Mouse (Mus musculus) layer of hippocampus, adult 18-20 months (tissue): ENCODE measurements around the gene Vmn1r74. TPM values are rescaled to one million over a fixed set of nuclear protein-coding genes. Genes with fewer than 3 reads are reported as not detected.
"Not testable (repeated sequence)": the region's sequence is repeated elsewhere in the genome, so short reads cannot be mapped to it uniquely, and the experiment has no call there.

ENCODE experiments used
- DNase-seq, 2 experiments: peaks; one replicate each; pipeline ENCODE4 v3.0.0; 2022; ENCODE audit warnings: low spot score in 2 of 2
- long read RNA-seq: library from polyadenylated mRNA; stranded (forward); transcript quantifications from one replicate; pipeline ENCODE4 v2.0.0, GENCODE M21; 2021
- total RNA-seq, 2 experiments: library from RNA; stranded (reverse); gene quantifications; 2 replicates each; pipeline ENCODE4 v1.2.3; 2021

The Vmn1r74 gene
- total RNA-seq, result not detected
- long read RNA-seq, result 0 reads

DNA sequence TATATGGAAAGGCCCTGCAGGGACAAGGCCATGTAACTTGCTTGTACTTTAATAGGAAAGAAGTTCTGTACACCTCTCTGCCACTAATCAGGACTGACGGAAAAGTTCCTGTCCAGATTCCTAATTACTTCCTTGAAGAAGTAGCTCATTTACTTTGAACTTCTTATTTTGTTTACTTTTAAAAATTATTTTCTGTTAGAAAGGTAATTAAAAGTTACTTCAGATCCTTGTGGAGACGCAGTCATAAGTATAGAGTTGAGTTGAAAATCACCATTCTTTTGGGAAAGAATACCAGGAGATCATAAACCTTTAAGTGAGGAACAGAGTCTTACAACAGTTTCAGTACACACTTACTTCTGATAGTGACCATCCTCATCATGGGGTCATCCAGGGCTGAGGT is at the start of gene Vmn1r74:
TSS of gene Vmn1r74 (plus strand) at position 301 of the 400 bp plus-strand sequence.
- no peak for DNase-seq

GRCm38 (mm10) chr7:11813751-11814150 is 20.0 kb upstream of the Vmn1r74 start:
- DNase-seq, result no peak

- DNase-seq, result no peak
These were observed 11.6 kb upstream of the Vmn1r74 start for GRCm38 (mm10) chr7:11822166-11822565.

DNA sequence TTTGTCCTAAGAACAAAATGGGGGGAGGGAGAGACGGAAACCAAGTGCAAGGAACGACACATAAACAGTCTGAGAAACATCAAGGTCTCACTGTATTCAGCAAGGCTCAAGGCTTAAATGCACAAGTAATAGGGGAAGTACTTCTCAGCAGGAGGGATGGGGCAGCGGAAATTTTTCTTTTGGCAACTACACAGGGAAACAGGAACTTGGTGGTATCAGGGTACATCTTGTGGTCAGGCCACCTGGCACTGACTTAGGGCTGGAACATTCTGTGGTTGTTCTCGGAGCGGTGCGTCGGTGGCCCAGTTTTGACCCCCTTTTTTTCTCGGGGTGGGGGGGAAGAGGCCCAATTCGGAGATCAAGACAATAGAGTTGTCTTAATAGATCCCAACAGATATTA is 10.5 kb upstream of the Vmn1r74 start:
- not testable (repeated sequence) for DNase-seq

GRCm38 (mm10) chr7:11874330-11874729 is 40.5 kb downstream of the Vmn1r74 start, which contains the start of gene Vmn1r75:
TSS of gene Vmn1r75 (plus strand) at chr7:11874630.
- no peak for DNase-seq

Other genes starting within 250 kb of the Vmn1r74 start
- not detected for gene Zscan4-ps3, start 224.7 kb upstream of the Vmn1r74 start, total RNA-seq
- not detected for gene Vmn1r72, start 153.8 kb upstream of the Vmn1r74 start, total RNA-seq
- not detected for gene Vmn1r73, start 103.7 kb upstream of the Vmn1r74 start, total RNA-seq
- gene Vmn1r75, start 40.6 kb downstream of the Vmn1r74 start, total RNA-seq, result not detected
- gene Vmn1r76, start 104.2 kb downstream of the Vmn1r74 start, total RNA-seq, result not detected
- not detected for gene Vmn1r77, start 202.8 kb downstream of the Vmn1r74 start, total RNA-seq